Mouse (Mus musculus) lung, adult 2 months (tissue): ENCODE data around the gene Abcb1a. TPM values are rescaled to one million over a fixed set of nuclear protein-coding genes. Genes with fewer than 3 reads are reported as not detected.

ENCODE experiments used
- DNase-seq: peaks from one replicate; pipeline ENCODE4 v3.0.0; 2022
- H3K4me1 ChIP-seq: fragments of 200-500 bp; 2 replicates; pipeline ENCODE4 v1.6.1; 2011; ENCODE audit warnings: low read length; ENCODE audit not compliant: control insufficient read depth, insufficient read depth
- H3K4me3 ChIP-seq: fragments of 200-500 bp; replicated peaks from 2 replicates; pipeline ENCODE3; 2011; ENCODE audit warnings: low read depth, mild to moderate bottlenecking, control low read depth, low read length; ENCODE audit errors: extremely low read depth
- CTCF ChIP-seq: fragments of 200-500 bp; IDR thresholded peaks from 2 replicates; pipeline ENCODE4 v1.5.1; 2011; ENCODE audit warnings: mild to moderate bottlenecking, low read length, control low read depth; ENCODE audit not compliant: insufficient read depth
- POLR2A ChIP-seq: fragments of 200-500 bp; IDR thresholded peaks from 2 replicates; pipeline ENCODE4 v1.6.1; 2011; ENCODE audit warnings: low read depth, mild to moderate bottlenecking, control low read depth, low read length, borderline replicate concordance; ENCODE audit errors: extremely low read depth
- WGBS: fragments of 180-500 bp; shearing (Covaris S2); methylation state at CpG from one replicate; pipeline ENCODE4 v1.1.7; 2018; 5-methylcytosine and 5-hydroxymethylcytosine counted together
- polyA plus RNA-seq: library from polyadenylated mRNA; depleted of rRNA; stranded (reverse); fragments of >200 nt; gene quantifications from 2 replicates; pipeline ENCODE4 v1.2.3, GENCODE M21; 2012; rRNA removed

The Abcb1a gene
- 12.8 and 15.4 TPM in 2 replicates for polyA plus RNA-seq

- WGBS, result 9% methylated on average over 37 of the region's 37 CpGs
- Histone ChIP-seq H3K4me1 (peaks cover 5% of the 10 kb centered on the region; the same call in 1 of the 2 replicates), H3K4me3 (peak within 1 kb of the TSS; percentile 54)
- DNase-seq, result peak; percentile 35
- no peak for TF ChIP-seq POLR2A
- TF ChIP-seq CTCF, result no peak
Measured at GRCm38 (mm10) chr5:8659911-8660737, at the start of gene Abcb1a. Abcb1a (plus strand) TSS chr5:8660077.

GRCm38 (mm10) chr5:8622071-8622595, 37.7 kb upstream of the Abcb1a start:
- TF ChIP-seq POLR2A (no peak), CTCF (no peak)

GRCm38 (mm10) chr5:8622596-8623231, 37.2 kb upstream of the Abcb1a start, which contains the start of gene Rundc3b:
Rundc3b (minus strand) TSS chr5:8622952.
- Histone ChIP-seq H3K4me3 (peak within 1 kb of the TSS; percentile 79), H3K4me1 (no peaks in the 10 kb centered on the region)
- TF ChIP-seq POLR2A (no peak), CTCF (no peak)
- WGBS, result under 1% methylated on average over 73 of the region's 74 CpGs
- peak; percentile 85 for DNase-seq

More at GRCm38 (mm10) chr5:8622071-8622595, 37.7 kb upstream of the Abcb1a start:
- DNase-seq, result peak; percentile 38
- under 1% methylated on average over 48 of the region's 49 CpGs for WGBS
- Histone ChIP-seq H3K4me3 (peak overlapping the region; percentile 79), H3K4me1 (no peaks in the 10 kb centered on the region)

DNA sequence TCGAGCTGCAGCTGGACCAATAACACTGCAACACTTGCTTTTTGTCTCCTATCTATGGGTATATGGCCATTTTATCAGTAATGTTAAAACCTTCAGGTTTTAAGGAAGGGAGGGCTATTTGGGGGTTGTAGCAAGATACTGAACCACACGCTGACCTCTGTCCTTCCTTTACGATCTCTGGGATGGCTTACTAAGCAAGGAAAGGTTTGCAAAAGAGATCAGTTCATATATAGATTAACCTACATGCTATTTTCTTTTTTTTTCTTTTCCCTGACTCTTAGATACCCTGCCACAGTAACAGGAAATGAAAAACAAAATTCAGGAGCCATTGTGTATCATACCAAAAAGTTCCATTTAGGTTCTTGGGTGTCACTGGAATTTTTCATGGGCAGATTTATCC, 27.0 kb upstream of the Abcb1a start:
- TF ChIP-seq POLR2A, result no peak
- TF ChIP-seq CTCF, result no peak
- Histone ChIP-seq H3K4me1 (no peaks in the 10 kb centered on the region), H3K4me3 (no peak overlapping the region)
- DNase-seq, result no peak
- WGBS, result 84% methylated on average over 3 of the region's 3 CpGs

DNA sequence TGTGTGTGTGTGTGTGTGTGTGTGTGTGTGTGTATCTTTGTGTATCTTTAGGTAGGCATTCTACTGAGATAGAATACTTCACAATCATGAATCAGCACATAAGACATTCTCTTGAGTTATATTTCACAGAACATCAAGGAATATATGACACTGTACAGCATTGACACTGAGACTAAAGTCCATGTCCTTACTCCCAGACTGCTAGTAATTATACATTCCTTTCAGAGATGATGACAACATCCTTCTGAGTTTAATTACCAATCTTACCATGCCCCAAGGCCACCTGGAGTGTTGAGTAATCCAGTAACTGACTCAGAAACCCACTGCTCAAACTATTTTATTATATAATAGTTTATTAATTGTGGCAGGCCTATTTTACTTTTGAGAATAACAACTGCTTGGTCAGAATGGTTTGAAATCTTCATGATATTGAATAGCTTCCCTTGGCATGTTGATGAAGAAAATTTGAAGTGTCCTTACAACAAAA, 25.3 kb upstream of the Abcb1a start:
- DNase-seq, result no peak
- TF ChIP-seq POLR2A, result no peak
- TF ChIP-seq CTCF, result no peak
- H3K4me3 ChIP-seq, result no peak overlapping the region

GRCm38 (mm10) chr5:8648300-8648699, 11.6 kb upstream of the Abcb1a start:
- TF ChIP-seq POLR2A (no peak), CTCF (no peak)
- H3K4me1 ChIP-seq, result no peaks in the 10 kb centered on the region
- 68% methylated on average over 4 of the region's 4 CpGs for WGBS
- no peak for DNase-seq
- no peak overlapping the region for H3K4me3 ChIP-seq

More for the DNA sequence above, 25.3 kb upstream of the Abcb1a start:
- no peaks in the 10 kb centered on the region for H3K4me1 ChIP-seq

- no peak overlapping the region for H3K4me3 ChIP-seq
- no peaks in the 10 kb centered on the region for H3K4me1 ChIP-seq
- no peak for TF ChIP-seq POLR2A
- TF ChIP-seq CTCF, result no peak
- no peak for DNase-seq
Measured at GRCm38 (mm10) chr5:8648774-8649173, 11.1 kb upstream of the Abcb1a start.

DNA sequence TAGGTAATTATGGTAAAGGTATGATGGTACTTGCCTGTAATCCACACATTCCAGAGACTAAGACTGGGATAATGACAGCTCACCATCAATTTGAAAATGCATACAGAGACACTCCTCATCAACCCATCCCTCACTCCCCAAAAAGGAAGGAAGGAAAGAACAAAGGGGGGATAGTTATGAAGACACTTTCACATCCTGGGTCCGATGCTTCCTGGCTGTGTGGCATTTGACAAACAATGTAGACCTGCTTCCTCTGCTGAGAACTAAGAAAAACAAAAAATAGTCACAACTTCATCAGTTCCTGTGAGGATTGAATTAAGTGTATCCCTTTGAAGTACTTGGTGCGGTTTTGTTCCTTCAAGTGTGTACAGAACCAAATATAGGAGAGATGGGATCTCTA, 7.8 kb upstream of the Abcb1a start:
- no peak overlapping the region for H3K4me3 ChIP-seq
- H3K4me1 ChIP-seq, result no peaks in the 10 kb centered on the region
- WGBS, result 58% methylated on average over 2 of the region's 2 CpGs
- no peak for DNase-seq
- no peak for TF ChIP-seq CTCF
- no peak for TF ChIP-seq POLR2A

GRCm38 (mm10) chr5:8660738-8661151, 868 bp downstream of the Abcb1a start:
- peak overlapping the region; percentile 54 for H3K4me3 ChIP-seq
- H3K4me1 ChIP-seq, result peaks cover 5% of the 10 kb centered on the region; the same call in 1 of the 2 replicates
- 80% methylated on average over 10 of the region's 10 CpGs for WGBS
- DNase-seq, result no peak
- TF ChIP-seq CTCF (no peak), POLR2A (no peak)
